Mouse (Mus musculus) cerebellum, adult 8-10 months (tissue): ENCODE data around the gene Lhpp.

Experiments
- DNase-seq: peaks from one replicate; pipeline ENCODE4 v3.0.0; 2022

Lhpp gene

GRCm38 (mm10) chr7:132713483-132714126, 103.2 kb downstream of the Lhpp start:
- DNase-seq, result peak; percentile 35

DNA sequence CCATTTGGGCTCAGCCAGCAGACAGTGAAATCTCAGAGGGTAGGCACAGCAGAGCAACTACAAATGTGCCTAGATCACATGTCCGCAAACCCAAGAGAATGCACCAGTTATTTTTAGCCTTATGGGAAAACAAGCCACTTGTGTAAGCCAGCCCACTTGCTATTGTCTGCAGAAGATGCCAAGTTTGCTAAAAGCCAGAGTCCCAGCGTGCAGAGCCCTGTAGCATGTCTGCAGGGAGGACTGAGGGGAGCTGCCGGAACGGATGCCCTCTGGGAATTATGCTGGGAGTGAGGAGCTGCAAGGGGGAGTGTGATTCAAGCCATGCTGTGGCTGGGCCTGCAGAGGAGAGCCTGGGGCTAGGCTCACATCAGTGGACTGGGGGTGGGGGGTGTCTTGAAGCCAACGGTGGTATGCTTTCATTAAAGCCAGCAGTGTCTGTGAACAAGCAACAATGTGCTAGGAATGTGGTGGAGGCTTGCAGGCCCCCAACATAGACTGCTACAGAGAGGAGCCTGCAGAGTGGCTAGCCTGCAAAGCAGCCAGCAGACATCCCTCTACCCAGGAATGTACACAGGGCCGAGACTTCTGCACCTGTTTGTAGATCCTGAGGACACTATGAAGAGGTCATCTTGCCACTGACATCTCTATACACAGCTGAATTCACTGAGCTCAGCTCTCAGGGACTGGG, 103.9 kb downstream of the Lhpp start:
- peak; percentile 52 for DNase-seq

- no peak for DNase-seq
Measured at GRCm38 (mm10) chr7:132715259-132715658, 104.8 kb downstream of the Lhpp start.

DNA sequence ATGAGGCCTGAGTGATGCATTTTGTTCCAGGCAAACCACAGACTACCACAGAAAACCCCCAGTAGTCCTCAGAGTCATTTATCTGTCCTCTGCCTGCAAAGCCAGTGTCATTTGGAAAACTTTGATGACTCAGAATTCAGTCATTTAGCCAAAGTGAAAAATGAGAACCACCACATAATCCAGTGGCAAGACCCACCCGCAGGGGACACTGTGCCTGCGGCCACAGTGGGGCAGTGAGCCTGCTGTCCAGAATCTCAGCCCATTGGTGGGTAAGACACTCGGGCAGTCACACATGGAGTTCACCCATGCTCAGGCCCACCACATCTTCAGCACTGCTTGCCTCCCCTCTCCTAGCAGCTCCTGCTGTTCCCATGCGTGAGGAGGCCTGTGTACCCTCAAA, 109.1 kb downstream of the Lhpp start:
- DNase-seq, result no peak

GRCm38 (mm10) chr7:132720562-132720961, 110.1 kb downstream of the Lhpp start:
- peak; percentile 77 for DNase-seq

DNA sequence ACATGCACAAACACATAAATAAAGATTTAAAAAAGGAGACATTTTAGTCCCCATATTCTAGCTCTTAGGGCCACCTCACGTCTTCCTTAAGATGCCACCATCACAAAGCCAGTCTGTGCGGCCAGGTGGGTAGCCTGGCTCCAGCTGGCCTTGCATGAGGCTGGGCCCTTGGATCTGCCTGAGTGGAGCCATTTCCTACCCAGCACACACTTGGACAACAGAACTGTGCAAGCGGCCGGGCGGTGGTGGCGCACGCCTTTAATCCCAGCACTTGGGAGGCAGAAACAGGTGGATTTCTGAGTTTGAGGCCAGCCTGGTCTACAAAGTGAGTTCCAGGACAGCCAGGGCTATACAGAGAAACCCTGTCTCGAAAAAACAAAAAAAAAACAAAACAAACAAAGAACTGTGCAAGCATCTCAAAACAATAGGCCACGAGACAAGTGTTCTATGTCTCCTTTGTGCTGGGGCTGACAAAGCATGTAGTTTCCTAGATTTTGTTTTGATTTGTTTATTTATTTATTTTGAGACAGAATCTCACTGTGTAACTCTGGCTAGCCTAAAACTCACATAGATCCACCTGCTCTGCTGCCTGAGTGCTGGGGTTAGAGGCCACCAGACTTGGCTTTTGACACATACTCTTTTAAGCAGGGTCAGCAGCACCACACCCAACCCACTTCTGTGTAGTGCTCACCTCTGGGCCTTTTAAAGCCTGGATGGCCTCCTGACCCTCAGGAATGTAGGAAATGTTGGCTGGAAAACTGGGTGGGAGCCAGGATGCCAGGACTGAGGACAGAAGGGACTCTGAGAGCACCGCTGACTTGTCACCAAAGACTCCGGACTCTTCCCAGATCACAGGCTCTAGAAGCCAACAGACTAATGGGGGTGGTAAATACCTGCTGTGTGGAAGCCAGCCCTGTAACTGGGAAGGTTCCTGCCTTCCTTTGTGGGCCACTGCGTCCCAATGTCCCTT, 112.2 kb downstream of the Lhpp start:
- peak; percentile 37 for DNase-seq

- peak; percentile 92 for DNase-seq
Measured at GRCm38 (mm10) chr7:132723906-132724305, 113.5 kb downstream of the Lhpp start.

- no peak for DNase-seq
Measured at GRCm38 (mm10) chr7:132724501-132725062, 114.1 kb downstream of the Lhpp start.

DNA sequence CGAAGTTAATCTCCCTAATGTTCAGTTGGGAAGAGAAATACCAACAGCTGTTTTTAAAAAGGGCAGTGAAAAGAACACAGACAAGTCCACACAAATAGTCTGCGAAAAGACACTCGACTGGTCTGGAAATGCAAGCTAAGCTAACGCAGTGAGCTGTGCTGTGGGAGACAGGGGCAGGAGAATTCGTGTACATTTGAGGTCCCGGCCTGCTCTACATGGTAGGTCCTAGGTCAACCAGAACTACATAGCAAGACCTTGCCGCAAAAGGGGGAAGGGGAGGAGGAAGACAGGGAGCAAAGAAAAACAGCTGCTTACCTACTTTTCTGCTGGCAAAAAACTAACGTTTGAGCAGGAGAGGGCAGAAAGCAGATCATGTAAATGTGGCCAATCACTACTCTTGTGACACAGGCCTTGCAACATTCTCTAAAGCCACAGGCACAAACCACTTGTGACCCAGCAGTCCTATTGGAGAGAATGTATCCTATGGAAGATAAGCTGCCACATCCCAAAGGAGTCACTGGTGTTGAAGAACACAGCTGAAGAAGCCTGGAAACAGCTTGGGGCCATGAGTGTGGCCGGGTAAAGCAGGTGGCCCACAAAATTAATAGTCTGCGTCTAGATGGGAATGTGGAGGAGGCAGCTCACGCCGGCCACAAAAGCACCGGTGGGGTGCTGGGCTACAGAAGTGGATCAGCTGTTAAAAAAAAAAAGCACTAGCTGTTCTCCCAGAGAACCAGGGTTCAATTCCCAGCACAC, 115.8 kb downstream of the Lhpp start:
- DNase-seq, result no peak

DNA sequence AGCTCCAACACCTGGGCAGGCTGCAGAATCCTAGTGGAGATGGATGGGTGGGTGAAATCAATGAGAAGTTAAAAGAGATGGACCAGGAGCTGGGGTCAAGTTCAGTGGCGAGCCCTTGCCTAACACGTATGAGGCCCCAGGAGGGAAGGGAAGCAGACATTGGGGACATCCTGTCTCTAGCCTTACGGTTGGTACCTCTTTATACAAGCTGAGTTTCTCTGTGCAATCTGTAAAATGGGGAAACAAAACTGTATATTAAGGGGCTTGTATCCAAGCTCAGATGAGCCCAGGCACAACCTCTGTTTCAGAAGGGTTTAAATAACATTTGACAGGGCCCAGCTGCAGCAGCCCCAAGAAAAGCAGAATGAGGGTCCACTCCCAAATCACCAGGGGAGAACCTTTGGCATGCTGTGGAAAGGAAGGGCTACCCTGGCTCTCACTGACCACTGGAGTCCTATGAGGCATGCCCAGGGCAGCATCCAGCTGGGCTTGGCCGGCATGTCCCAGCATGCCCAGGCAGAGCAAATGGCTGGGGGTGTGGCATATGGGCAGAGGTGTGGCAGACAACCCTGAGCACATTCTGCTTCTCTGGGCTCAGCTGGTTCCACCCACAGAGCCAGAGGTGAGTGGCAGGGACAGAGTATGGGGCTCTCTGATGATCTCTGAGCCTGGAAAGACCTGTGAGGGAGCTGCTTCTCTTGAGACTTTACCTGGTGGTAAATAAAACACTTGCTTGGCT, 118.8 kb downstream of the Lhpp start:
- no peak for DNase-seq

DNA sequence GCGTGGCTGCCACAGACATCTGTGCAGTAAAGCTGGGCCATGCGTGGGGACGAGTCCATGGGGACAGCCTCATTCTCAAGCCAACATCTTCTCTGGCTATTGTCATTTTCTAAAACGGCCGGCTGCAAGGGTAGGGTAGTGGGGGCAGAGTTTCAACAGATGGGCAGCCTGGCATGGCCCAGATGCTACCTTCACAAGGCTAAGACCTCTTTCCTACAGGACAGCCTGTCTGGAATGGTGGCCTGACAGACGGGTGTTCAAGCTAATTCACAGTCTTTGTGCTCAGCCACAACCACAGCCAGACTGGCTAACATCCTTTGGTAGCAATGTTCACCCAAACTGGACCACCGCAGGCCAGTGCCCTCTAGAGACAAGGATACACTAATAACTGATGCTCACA, 120.1 kb downstream of the Lhpp start:
- DNase-seq, result no peak

- no peak for DNase-seq
Measured at GRCm38 (mm10) chr7:132731558-132731957, 121.1 kb downstream of the Lhpp start.

- DNase-seq, result no peak
Measured at GRCm38 (mm10) chr7:132732136-132732789, 121.8 kb downstream of the Lhpp start.

- no peak for DNase-seq
Measured at GRCm38 (mm10) chr7:132733521-132733920, 123.1 kb downstream of the Lhpp start.

DNA sequence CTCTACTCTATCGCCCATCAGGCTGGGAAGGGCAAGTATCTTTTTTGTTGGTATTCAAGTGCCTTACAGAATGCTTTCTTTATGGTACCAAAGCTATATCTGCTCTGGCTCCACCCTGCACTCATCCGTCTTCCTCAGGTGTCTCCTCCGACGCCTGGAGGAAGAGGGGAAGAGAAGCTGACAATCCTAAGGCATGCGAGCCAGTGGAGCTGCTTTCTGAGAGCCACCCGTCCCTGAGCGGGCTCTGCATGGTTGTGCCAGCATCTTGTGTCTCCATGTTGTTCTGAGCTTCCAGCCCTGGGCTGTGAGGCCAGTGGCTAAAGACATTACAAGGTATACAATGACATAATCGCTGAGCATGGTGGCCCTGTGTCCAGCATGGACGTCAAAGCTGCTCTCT, 123.8 kb downstream of the Lhpp start:
- no peak for DNase-seq

- DNase-seq, result no peak
Measured at GRCm38 (mm10) chr7:132735145-132735544, 124.7 kb downstream of the Lhpp start.

GRCm38 (mm10) chr7:132736099-132736862, 125.8 kb downstream of the Lhpp start:
- DNase-seq, result no peak

GRCm38 (mm10) chr7:132738844-132739243, 128.4 kb downstream of the Lhpp start:
- no peak for DNase-seq

DNA sequence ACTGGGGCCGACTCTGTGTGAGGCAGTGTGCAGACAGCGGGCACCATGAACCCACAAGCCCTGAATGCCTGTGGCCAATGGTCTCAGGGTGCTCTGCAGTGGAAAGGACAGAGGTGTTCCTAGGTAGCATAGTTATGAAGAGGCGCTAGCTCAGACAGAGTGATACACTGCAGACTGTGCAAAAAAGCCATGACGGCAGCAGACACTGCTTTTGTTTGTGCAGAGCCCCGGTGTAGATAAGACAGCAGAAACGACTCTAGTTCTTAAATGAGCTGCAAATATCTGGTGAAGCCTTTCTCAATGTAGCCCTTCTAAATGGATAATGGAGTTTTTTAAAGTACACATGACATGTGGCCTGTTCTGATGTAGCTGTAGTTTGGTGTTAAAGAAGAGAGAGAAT, 129.4 kb downstream of the Lhpp start:
- DNase-seq, result no peak

DNA sequence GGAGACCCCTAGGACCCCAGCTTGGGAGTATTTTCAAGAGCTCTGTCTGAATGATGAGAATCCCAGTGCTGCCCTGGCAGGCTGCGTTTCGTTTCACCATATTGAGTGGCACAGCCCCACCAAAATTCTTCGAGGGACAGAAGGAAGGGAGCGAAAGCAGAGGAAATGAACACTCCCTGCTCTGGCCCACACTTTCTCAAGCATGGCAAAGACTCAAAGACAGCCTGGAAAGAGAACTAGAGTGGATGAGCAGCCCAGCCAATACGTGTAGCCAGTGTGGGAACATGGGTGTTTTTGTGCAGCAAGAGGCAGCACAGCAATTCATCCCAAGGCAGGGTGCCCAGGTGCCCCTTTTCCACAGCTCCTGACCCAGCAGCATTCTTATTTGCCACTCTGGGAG, 132.5 kb downstream of the Lhpp start:
- DNase-seq, result no peak
